Mouse (Mus musculus) liver, embryonic 15.5 days (tissue): ENCODE results near the gene Cox10. TPM values are rescaled to one million over a fixed set of nuclear protein-coding genes. Genes with fewer than 3 reads are reported as not detected.
A peak's percentile ranks its signal among the peaks of the same experiment; 100 is the strongest.

Experiments
- ATAC-seq: fragments of 200-750 bp; cut with Nextera tagmentation; 2 replicates; pipeline ENCODE4 v1.8.0; 2017; ENCODE audit warnings: moderate number of reproducible peaks, mild to moderate bottlenecking, moderate library complexity; ENCODE audit not compliant: insufficient read depth
- H3K27ac ChIP-seq: fragments of 300-500 bp; sonication (generic); replicated peaks from 2 replicates; pipeline ENCODE4 v1.5.1; 2015; ENCODE audit warnings: mild to moderate bottlenecking, inconsistent platforms
- H3K27me3 ChIP-seq: fragments of 300-500 bp; sonication (generic); 2 replicates; pipeline ENCODE4 v1.6.1; 2015; ENCODE audit warnings: mild to moderate bottlenecking, inconsistent platforms
- H3K36me3 ChIP-seq: fragments of 300-500 bp; sonication (generic); replicated peaks from 2 replicates; pipeline ENCODE4 v1.6.1; 2015; ENCODE audit warnings: moderate library complexity, mild to moderate bottlenecking, inconsistent platforms
- H3K4me1 ChIP-seq: fragments of 300-500 bp; sonication (generic); replicated peaks from 2 replicates; pipeline ENCODE4 v1.6.1; 2015; ENCODE audit warnings: inconsistent platforms
- H3K4me2 ChIP-seq: fragments of 300-500 bp; sonication (generic); 2 replicates; pipeline ENCODE4 v1.6.1; 2015; ENCODE audit warnings: moderate library complexity, mild to moderate bottlenecking, inconsistent platforms
- H3K4me3 ChIP-seq: fragments of 300-500 bp; sonication (generic); replicated peaks from 2 replicates; pipeline ENCODE4 v1.5.1; 2015; ENCODE audit warnings: mild to moderate bottlenecking, inconsistent platforms
- H3K9ac ChIP-seq: fragments of 300-500 bp; sonication (generic); 2 replicates; pipeline ENCODE4 v1.6.1; 2015; ENCODE audit warnings: moderate library complexity, mild to moderate bottlenecking, inconsistent platforms
- H3K9me3 ChIP-seq: fragments of 300-500 bp; sonication (generic); replicated peaks from 2 replicates; pipeline ENCODE4 v1.6.1; 2016; ENCODE audit warnings: inconsistent platforms
- WGBS: fragments of 180-500 bp; shearing (Covaris S2); methylation state at CpG from one replicate; pipeline ENCODE4 v1.1.7; 2015; ENCODE audit warnings: mixed read lengths; ENCODE audit not compliant: insufficient replicate concordance; 5-methylcytosine and 5-hydroxymethylcytosine counted together
- polyA plus RNA-seq: library from polyadenylated mRNA; unstranded; fragments of >200 nt; fragmentation: Nextera tagmentation; extraction: Ambion mirVana; gene quantifications from 2 replicates; pipeline ENCODE4 v1.2.1, GENCODE M21; 2015

Gene Cox10
- polyA plus RNA-seq, 1 experiment from 2014 or later, result 7.8 TPM

- Histone ChIP-seq H3K4me2 (peak overlapping the region; percentile 52; the same call in 1 of the 2 replicates), H3K36me3 (no peaks in the 10 kb centered on the region), H3K4me1 (peaks cover 15% of the 10 kb centered on the region), H3K9me3 (no peaks in the 10 kb centered on the region), H3K27ac (no peak overlapping the region), H3K4me3 (no peak overlapping the region), H3K9ac (no peak overlapping the region), H3K27me3 (peaks cover 4% of the 10 kb centered on the region)
- 58% methylated on average over 4 of the region's 4 CpGs for WGBS
- ATAC-seq, result no peak
Measured at GRCm38 (mm10) chr11:63952743-63953191, 126.5 kb downstream of the Cox10 start.

- ATAC-seq, result peak; percentile 70; the same call in 1 of the 2 replicates
- Histone ChIP-seq H3K27me3 (peaks cover 4% of the 10 kb centered on the region), H3K9me3 (no peaks in the 10 kb centered on the region), H3K4me1 (peaks cover 13% of the 10 kb centered on the region), H3K9ac (no peak overlapping the region), H3K4me3 (0 out of 2 replicates have a peak overlapping the region, but pooled peaks have one; percentile 15), H3K4me2 (peak overlapping the region; percentile 52), H3K36me3 (no peaks in the 10 kb centered on the region), H3K27ac (no peak overlapping the region)
- WGBS, result 11% methylated on average over 19 of the region's 19 CpGs
Measured at GRCm38 (mm10) chr11:63951831-63952631, 127.2 kb downstream of the Cox10 start.

- ATAC-seq, result no peak
- Histone ChIP-seq H3K36me3 (no peaks in the 10 kb centered on the region), H3K9ac (no peak overlapping the region), H3K9me3 (no peaks in the 10 kb centered on the region), H3K27ac (no peak overlapping the region), H3K27me3 (peaks cover 4% of the 10 kb centered on the region), H3K4me1 (peaks cover 8% of the 10 kb centered on the region), H3K4me2 (no peak overlapping the region), H3K4me3 (no peak overlapping the region)
- 51% methylated on average over 11 of the region's 11 CpGs for WGBS
Measured at GRCm38 (mm10) chr11:63948371-63948770, 130.9 kb downstream of the Cox10 start.

GRCm38 (mm10) chr11:63947024-63947423, 132.2 kb downstream of the Cox10 start:
- no peak overlapping the region for H3K4me2 ChIP-seq
- 78% methylated on average over 2 of the region's 2 CpGs for WGBS

GRCm38 (mm10) chr11:63943947-63944346, 135.3 kb downstream of the Cox10 start:
- ATAC-seq, result no peak
- H3K9me3 ChIP-seq, result no peaks in the 10 kb centered on the region
- no peak overlapping the region for H3K27ac ChIP-seq
- no peak overlapping the region for H3K4me3 ChIP-seq
- no peaks in the 10 kb centered on the region for H3K27me3 ChIP-seq
- WGBS, result 78% methylated on average over 3 of the region's 3 CpGs
- H3K9ac ChIP-seq, result no peak overlapping the region
- H3K4me1 ChIP-seq, result no peaks in the 10 kb centered on the region
- H3K36me3 ChIP-seq, result no peaks in the 10 kb centered on the region
- no peak overlapping the region for H3K4me2 ChIP-seq

More at GRCm38 (mm10) chr11:63947024-63947423, 132.2 kb downstream of the Cox10 start:
- Histone ChIP-seq H3K36me3 (no peaks in the 10 kb centered on the region), H3K27me3 (peaks cover 4% of the 10 kb centered on the region; the same call in 1 of the 2 replicates), H3K4me3 (no peak overlapping the region), H3K9ac (no peak overlapping the region), H3K9me3 (no peaks in the 10 kb centered on the region), H3K4me1 (peaks cover 3% of the 10 kb centered on the region), H3K27ac (no peak overlapping the region)
- no peak for ATAC-seq

- H3K4me1 ChIP-seq, result no peaks in the 10 kb centered on the region
- no peaks in the 10 kb centered on the region for H3K27me3 ChIP-seq
- no peaks in the 10 kb centered on the region for H3K36me3 ChIP-seq
- H3K4me3 ChIP-seq, result no peak overlapping the region
- H3K9me3 ChIP-seq, result no peaks in the 10 kb centered on the region
- H3K27ac ChIP-seq, result no peak overlapping the region
- no peak overlapping the region for H3K9ac ChIP-seq
- ATAC-seq, result no peak
- H3K4me2 ChIP-seq, result no peak overlapping the region
- WGBS, result 72% methylated on average over 13 of the region's 13 CpGs
Measured at GRCm38 (mm10) chr11:63943268-63943890, 135.9 kb downstream of the Cox10 start.

- 58% methylated on average over 8 of the region's 8 CpGs for WGBS
- Histone ChIP-seq H3K4me3 (no peak overlapping the region), H3K9ac (no peak overlapping the region), H3K36me3 (no peaks in the 10 kb centered on the region), H3K4me1 (no peaks in the 10 kb centered on the region), H3K4me2 (no peak overlapping the region), H3K9me3 (no peaks in the 10 kb centered on the region), H3K27me3 (no peaks in the 10 kb centered on the region), H3K27ac (no peak overlapping the region)
- no peak for ATAC-seq
Measured at GRCm38 (mm10) chr11:63942177-63942576, 137.1 kb downstream of the Cox10 start.

GRCm38 (mm10) chr11:63936641-63937040, 142.6 kb downstream of the Cox10 start:
- Histone ChIP-seq H3K27ac (no peak overlapping the region), H3K36me3 (no peaks in the 10 kb centered on the region), H3K9me3 (no peaks in the 10 kb centered on the region), H3K9ac (no peak overlapping the region), H3K4me2 (no peak overlapping the region), H3K4me1 (no peaks in the 10 kb centered on the region; the same call in 1 of the 2 replicates), H3K4me3 (no peak overlapping the region), H3K27me3 (no peaks in the 10 kb centered on the region)
- no peak for ATAC-seq
- 37% methylated on average over 3 of the region's 3 CpGs for WGBS

GRCm38 (mm10) chr11:63926901-63927300, 152.4 kb downstream of the Cox10 start:
- H3K27me3 ChIP-seq, result peaks cover 56% of the 10 kb centered on the region
- WGBS, result 62% methylated on average over 6 of the region's 6 CpGs
- no peaks in the 10 kb centered on the region for H3K36me3 ChIP-seq

GRCm38 (mm10) chr11:63925161-63925582, 154.1 kb downstream of the Cox10 start:
- no peaks in the 10 kb centered on the region for H3K36me3 ChIP-seq
- H3K9ac ChIP-seq, result no peak overlapping the region
- WGBS, result under 1% methylated on average over 31 of the region's 31 CpGs
- peaks cover 73% of the 10 kb centered on the region for H3K27me3 ChIP-seq
- ATAC-seq, result no peak
- peaks cover 24% of the 10 kb centered on the region; the same call in 1 of the 2 replicates for H3K4me1 ChIP-seq
- peak overlapping the region; percentile 68 for H3K4me2 ChIP-seq
- H3K4me3 ChIP-seq, result peak overlapping the region; percentile 42
- no peak overlapping the region for H3K27ac ChIP-seq
- no peaks in the 10 kb centered on the region for H3K9me3 ChIP-seq

More at GRCm38 (mm10) chr11:63926901-63927300, 152.4 kb downstream of the Cox10 start:
- Histone ChIP-seq H3K9me3 (no peaks in the 10 kb centered on the region), H3K27ac (no peak overlapping the region), H3K9ac (no peak overlapping the region), H3K4me2 (no peak overlapping the region), H3K4me3 (no peak overlapping the region), H3K4me1 (peaks cover 24% of the 10 kb centered on the region; the same call in 1 of the 2 replicates)
- no peak for ATAC-seq

- no peak for ATAC-seq
Measured at GRCm38 (mm10) chr11:63924286-63924930, 154.9 kb downstream of the Cox10 start.

More at GRCm38 (mm10) chr11:63924286-63924930, 154.9 kb downstream of the Cox10 start:
- Histone ChIP-seq H3K27me3 (peaks cover 77% of the 10 kb centered on the region), H3K36me3 (no peaks in the 10 kb centered on the region), H3K27ac (no peak overlapping the region), H3K9me3 (no peaks in the 10 kb centered on the region), H3K4me1 (peaks cover 24% of the 10 kb centered on the region; the same call in 1 of the 2 replicates), H3K9ac (no peak overlapping the region), H3K4me3 (no peak overlapping the region), H3K4me2 (peak overlapping the region; percentile 61)
- WGBS, result 4% methylated on average over 26 of the region's 26 CpGs
